Mouse (Mus musculus): Measurements from ENCODE around the gene Il27ra.

- TF ChIP-seq CTCF (IDR thresholded peaks at IDR 0.05; ENCODE audit: low read depth, low read length) (no peak), POLR2AphosphoS5 (IDR thresholded peaks at IDR 0.05; ENCODE audit: insufficient replicate concordance, low read depth, low read length) (no peak), TAL1 (conservative IDR thresholded peaks at IDR 0.05; ENCODE audit: low read depth, low read length) (no peak)
Measured at GRCm38 (mm10) chr8:84023085-84023484, 19.3 kb downstream of the Il27ra start.
